ENCODE assay signal across 16 mouse cellular contexts in the genomic region with DNA sequence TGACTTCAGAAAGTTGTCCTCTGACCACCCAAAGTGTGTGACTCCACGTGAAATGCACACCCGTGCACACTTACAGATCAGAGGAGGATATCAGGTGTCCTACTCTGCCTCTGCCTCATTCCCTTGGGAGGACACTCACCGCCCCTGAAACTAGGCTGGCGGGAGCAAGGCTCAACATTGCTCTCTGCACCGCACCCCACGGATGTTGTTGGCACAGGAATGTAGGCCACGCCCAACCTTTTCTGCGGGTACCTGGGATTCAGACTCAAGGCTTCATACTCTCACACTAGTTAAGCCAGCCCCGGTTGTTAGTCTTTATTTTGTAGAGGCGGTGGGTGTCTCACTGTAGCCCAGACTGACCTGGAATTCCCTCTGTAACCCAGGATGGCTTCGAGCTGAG. TPM values are rescaled to one million over a fixed set of nuclear protein-coding genes. Genes with fewer than 3 reads are reported as not detected.
DNase-seq lines count a peak whose midpoint lies in the region; ATAC-seq lines count a peak whose summit lies in the region.
"Had no signal": no experiment of that assay in that cellular context is flagged by ENCODE, and none has a peak within 500 bp of the region (broad histone marks: within the 10 kb centered on the region; RNA-seq: fewer than 3 reads in every experiment).

No protein-coding gene starts in this region.

- no peak overlapping the region for H3K27ac ChIP-seq in intestine, embryonic 14.5 days (ENCODE audit: low read depth)
- H3K27ac ChIP-seq in intestine, embryonic 15.5 days: no peak overlapping the region
- H3K27ac ChIP-seq: forebrain, embryonic 13.5 days had no signal

- no peak overlapping the region for H3K4me3 ChIP-seq in intestine, embryonic 14.5 days (ENCODE audit: low read depth, low read length)
- no peak overlapping the region for H3K4me3 ChIP-seq in intestine, embryonic 15.5 days (replicated peaks)
- H3K4me3 ChIP-seq: forebrain, embryonic 13.5 days; hindbrain, embryonic 13.5 days had no signal

- 61% methylated on average over 11 of the region's 11 CpGs for WGBS in intestine, embryonic 14.5 days
- WGBS in intestine, embryonic 15.5 days: 58% methylated on average over 11 of the region's 11 CpGs

- no peaks in the 10 kb centered on the region for H3K9me3 ChIP-seq in intestine, embryonic 14.5 days (ENCODE audit: control insufficient read depth, low read length)
- H3K9me3 ChIP-seq in intestine, embryonic 15.5 days: no peaks in the 10 kb centered on the region
- H3K9me3 ChIP-seq: forebrain, embryonic 13.5 days; hindbrain, embryonic 13.5 days had no signal

- no peak overlapping the region for H3K4me2 ChIP-seq in intestine, embryonic 14.5 days (ENCODE audit: low read length)
- no peak overlapping the region for H3K4me2 ChIP-seq in intestine, embryonic 15.5 days (replicated peaks)
- H3K4me2 ChIP-seq: forebrain, embryonic 13.5 days; hindbrain, embryonic 13.5 days; midbrain, embryonic 11.5 days had no signal

- DNase-seq in intestine, embryonic 14.5 days (ENCODE audit: low spot score): peak; percentile 51
- peak; percentile 29 for DNase-seq in thymus, postnatal 4 days
- DNase-seq in thymus, postnatal 25 days: no peak
- DNase-seq in induced T-regulatory cell, adult 2 months (ENCODE audit: low read depth): peak; percentile 47
- no peak for DNase-seq in embryo, embryonic 9.5 days (ENCODE audit: extremely low spot score)
- no peak for DNase-seq in testis, postnatal 10 days (ENCODE audit: low spot score)
- DNase-seq: cerebellum, adult 2 months; left cerebral cortex, postnatal 4 days; liver, postnatal 0 days; retina, postnatal 1 day; thymus, postnatal 36 days had no signal

- peaks cover 45% of the 10 kb centered on the region for H3K4me1 ChIP-seq in intestine, embryonic 14.5 days (replicated peaks; ENCODE audit: control insufficient read depth, insufficient read depth, low read length)
- peaks cover 30% of the 10 kb centered on the region for H3K4me1 ChIP-seq in intestine, embryonic 15.5 days (replicated peaks)

- no peak overlapping the region for H3K9ac ChIP-seq in intestine, embryonic 14.5 days (ENCODE audit: low read length)
- H3K9ac ChIP-seq in intestine, embryonic 15.5 days: no peak overlapping the region
- H3K9ac ChIP-seq: forebrain, embryonic 13.5 days; hindbrain, embryonic 13.5 days; liver, postnatal 0 days had no signal

- ATAC-seq in intestine, embryonic 14.5 days (replicated peaks; ENCODE audit: low FRiP score, low TSS enrichment, low read depth): no peak
- no peak; the same call in 1 of the 2 replicates for ATAC-seq in intestine, embryonic 15.5 days
- ATAC-seq: CD4-positive, CD25-positive, alpha-beta regulatory T cell, adult 4 months; forebrain, embryonic 13.5 days; liver, postnatal 0 days had no signal

- H3K27me3 ChIP-seq in intestine, embryonic 14.5 days (replicated peaks; ENCODE audit: control insufficient read depth, insufficient read depth, low read length): no peaks in the 10 kb centered on the region
- no peaks in the 10 kb centered on the region for H3K27me3 ChIP-seq in intestine, embryonic 15.5 days (replicated peaks)
- H3K27me3 ChIP-seq: forebrain, embryonic 13.5 days; hindbrain, embryonic 13.5 days had no signal

- no peaks in the 10 kb centered on the region for H3K36me3 ChIP-seq in intestine, embryonic 14.5 days (ENCODE audit: control insufficient read depth, insufficient read depth, low read length)
- H3K36me3 ChIP-seq in intestine, embryonic 15.5 days: no peaks in the 10 kb centered on the region
- H3K36me3 ChIP-seq: hindbrain, embryonic 13.5 days had no signal

RNA-seq across cellular contexts. Expression of a gene that starts 44.6 kb away (rescaled TPM):
- 50.5 and 68.2 TPM in 2 replicates for polyA plus RNA-seq in intestine, embryonic 14.5 days (2014; fragmentation: Nextera tagmentation; extraction: Ambion mirVana)
- polyA plus RNA-seq in intestine, embryonic 15.5 days (2015; fragmentation: Nextera tagmentation; extraction: Ambion mirVana): 39.3 and 46.0 TPM in 2 replicates

Comparison
In these comparisons a context has a peak if more than half of its experiments do, and no peak if none do; other contexts are left out.
1. DNase-seq: peak in intestine, embryonic 14.5 days (single experiment), thymus, postnatal 4 days (single experiment) and induced T-regulatory cell, adult 2 months (single experiment); none in thymus, postnatal 25 days (single experiment), embryo, embryonic 9.5 days (single experiment) and testis, postnatal 10 days (single experiment).